Comparison of ENCODE assay signal across 21 mouse cellular contexts in the genomic region with DNA sequence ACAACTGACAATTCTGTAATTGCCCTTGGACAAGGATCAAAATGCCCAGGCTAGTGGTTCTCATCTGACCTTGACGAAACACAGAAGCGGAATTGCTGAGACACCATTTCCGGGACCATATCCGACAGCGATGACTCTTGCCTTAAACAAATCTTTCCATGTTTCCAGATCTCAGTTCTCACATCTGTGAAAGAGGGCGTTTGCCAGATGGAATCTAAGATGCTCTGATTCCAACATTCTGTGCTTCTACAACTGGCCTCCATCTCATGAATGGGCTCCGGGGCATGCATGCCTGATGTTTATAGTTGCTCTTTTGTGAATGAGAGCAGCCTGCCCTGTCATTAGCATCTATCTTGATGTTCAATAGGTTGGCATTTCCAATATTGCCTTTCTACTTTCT.
DNase-seq lines count a peak whose midpoint lies in the region.
"Had no signal": no experiment of that assay in that cellular context is flagged by ENCODE, and none has a peak within 500 bp of the region (broad histone marks: within the 10 kb centered on the region; RNA-seq: fewer than 3 reads in every experiment).

No protein-coding gene starts in this region.

- no peaks in the 10 kb centered on the region for H3K27me3 ChIP-seq in embryonic facial prominence, embryonic 10.5 days (replicated peaks; ENCODE audit: low read depth, poor library complexity, severe bottlenecking)
- H3K27me3 ChIP-seq: hindbrain, embryonic 13.5 days; limb, embryonic 15.5 days; liver, embryonic 15.5 days; midbrain, embryonic 15.5 days had no signal

- H3K4me3 ChIP-seq in embryonic facial prominence, embryonic 10.5 days: no peak overlapping the region
- H3K4me3 ChIP-seq: gastrocnemius, adult 2 months; hindbrain, embryonic 13.5 days; limb, embryonic 15.5 days; liver, embryonic 15.5 days; midbrain, embryonic 15.5 days; myocyte had no signal

- no peak overlapping the region for H3K27ac ChIP-seq in embryonic facial prominence, embryonic 10.5 days (replicated peaks)
- H3K27ac ChIP-seq: gastrocnemius, adult 2 months; hindbrain, embryonic 13.5 days; limb, embryonic 15.5 days; liver, embryonic 15.5 days; midbrain, embryonic 15.5 days had no signal

- 95% methylated on average over 7 of the region's 7 CpGs for WGBS in embryonic facial prominence, embryonic 10.5 days

- DNase-seq in right cerebral cortex, adult 18-20 months: peak; percentile 60
- DNase-seq in right cerebral cortex, postnatal 14 days: no peak
- peak; percentile 29 to 47 for DNase-seq in layer of hippocampus, adult 8-10 months (ENCODE audit: low spot score in 2 of 2)
- peak; percentile 19 to 25 for DNase-seq in left cerebral cortex, adult 18-20 months (ENCODE audit: low spot score in 2 of 2)
- peak; percentile 50 for DNase-seq in telencephalon, adult 2 months (ENCODE audit: low read depth, low spot score)
- DNase-seq in gastrocnemius, postnatal 36 days: no peak
- no peak for DNase-seq in embryonic facial prominence, embryonic 10.5 days (ENCODE audit: low spot score)
- DNase-seq: adrenal gland, postnatal 36 days; cerebellum, adult 2 months; cerebellum, postnatal 36 days; gastrocnemius, adult 2 months; heart, postnatal 10 days; kidney, adult 2 months; kidney, postnatal 25 days; spleen, adult 18-20 months; thymus, postnatal 14 days had no signal

- intact Hi-C loops in gastrocnemius, postnatal 36 days (cut with DNase I): no loop called here

- H3K4me1 ChIP-seq in embryonic facial prominence, embryonic 10.5 days: no peaks in the 10 kb centered on the region
- H3K4me1 ChIP-seq: limb, embryonic 15.5 days; liver, embryonic 15.5 days; midbrain, embryonic 15.5 days had no signal

- H3K36me3 ChIP-seq in embryonic facial prominence, embryonic 10.5 days (replicated peaks): no peaks in the 10 kb centered on the region
- H3K36me3 ChIP-seq: hindbrain, embryonic 13.5 days; limb, embryonic 15.5 days; liver, embryonic 15.5 days; midbrain, embryonic 15.5 days had no signal

- H3K9me3 ChIP-seq in embryonic facial prominence, embryonic 10.5 days: no peaks in the 10 kb centered on the region
- H3K9me3 ChIP-seq: hindbrain, embryonic 13.5 days; limb, embryonic 15.5 days; liver, embryonic 15.5 days; midbrain, embryonic 15.5 days had no signal

Comparison
In these comparisons a context has a peak if more than half of its experiments do, and no peak if none do; other contexts are left out.
1. DNase-seq: peak in right cerebral cortex, adult 18-20 months (single experiment), layer of hippocampus, adult 8-10 months (2 of 2), left cerebral cortex, adult 18-20 months (2 of 2) and telencephalon, adult 2 months (single experiment); none in right cerebral cortex, postnatal 14 days (single experiment), gastrocnemius, postnatal 36 days (0 of 2) and embryonic facial prominence, embryonic 10.5 days (single experiment).